Mouse (Mus musculus) gonadal fat pad, adult 2 months (tissue): ENCODE measurements around the gene Mgam. TPM values are rescaled to one million over a fixed set of nuclear protein-coding genes. Genes with fewer than 3 reads are reported as not detected.
"Not testable (repeated sequence)": the region's sequence is repeated elsewhere in the genome, so short reads cannot be mapped to it uniquely, and the experiment has no call there.

Experiments used
- DNase-seq: peaks from one replicate; pipeline ENCODE4 v3.0.0-alpha.2; 2012; ENCODE audit warnings: low read depth
- polyA plus RNA-seq: library from polyadenylated mRNA; depleted of rRNA; stranded (reverse); fragments of >200 nt; gene quantifications from 2 replicates; pipeline ENCODE4 v1.2.3, GENCODE M21; 2012; rRNA removed

Mgam gene
- polyA plus RNA-seq, 1 experiment = 1.1 TPM

GRCm38 (mm10) chr6:40728506-40728905, 99.9 kb downstream of the Mgam start:
- DNase-seq = not testable (repeated sequence)

- no peak for DNase-seq
These were observed 110.9 kb downstream of the Mgam start for GRCm38 (mm10) chr6:40739545-40739944.

- DNase-seq = not testable (repeated sequence)
These were observed 120.4 kb downstream of the Mgam start for GRCm38 (mm10) chr6:40749030-40749429.

GRCm38 (mm10) chr6:40755948-40756347, 127.3 kb downstream of the Mgam start:
- DNase-seq = no peak

GRCm38 (mm10) chr6:40757346-40757745, 128.7 kb downstream of the Mgam start:
- DNase-seq = not testable (repeated sequence)

GRCm38 (mm10) chr6:40774656-40775055, 146.0 kb downstream of the Mgam start:
- no peak for DNase-seq

- no peak for DNase-seq
These were observed 149.8 kb downstream of the Mgam start for GRCm38 (mm10) chr6:40778458-40778857.

- no peak for DNase-seq
These were observed 155.0 kb downstream of the Mgam start for GRCm38 (mm10) chr6:40783637-40784036.

- no peak for DNase-seq
These were observed 155.7 kb downstream of the Mgam start for GRCm38 (mm10) chr6:40784378-40784777.

- no peak for DNase-seq
These were observed 166.6 kb downstream of the Mgam start for GRCm38 (mm10) chr6:40795077-40795812.

- DNase-seq = no peak
These were observed 189.7 kb downstream of the Mgam start for GRCm38 (mm10) chr6:40818237-40818902.

Other genes with a start within 250 kb of the Mgam start
- gene E330009J07Rik, start 192.7 kb upstream of the Mgam start, polyA plus RNA-seq = 4.8 and 9.2 TPM in 2 replicates
- gene Wee2, start 189.7 kb upstream of the Mgam start, polyA plus RNA-seq = 0.23 and 0.94 TPM in 2 replicates
- 13.8 and 17.7 TPM in 2 replicates for gene Ssbp1, start 157.5 kb upstream of the Mgam start, polyA plus RNA-seq
- gene Tas2r137, start 137.6 kb upstream of the Mgam start, polyA plus RNA-seq = not detected in 2 replicates
- 0.15 TPM in 1 of 2 replicates, not detected in the other for gene Tas2r108, start 135.3 kb upstream of the Mgam start, polyA plus RNA-seq
- 0.24 and 0.90 TPM in 2 replicates for gene Prss37, start 109.3 kb upstream of the Mgam start, polyA plus RNA-seq
- gene Olfr461, start 73.8 kb upstream of the Mgam start, polyA plus RNA-seq = not detected in 2 replicates
- gene Olfr460, start 59.3 kb upstream of the Mgam start, polyA plus RNA-seq = not detected in 2 replicates
- gene Clec5a, start 43.0 kb upstream of the Mgam start, polyA plus RNA-seq = 0.75 and 0.84 TPM in 2 replicates
- not detected in 2 replicates for gene Tas2r138, start 15.5 kb upstream of the Mgam start, polyA plus RNA-seq